ENCODE assay signal across 22 mouse cellular contexts in genomic region chr16:90821046-90821697, GRCm38 (mm10). TPM values are rescaled to one million over a fixed set of nuclear protein-coding genes. Genes with fewer than 3 reads are reported as not detected.
DNase-seq lines count a peak whose midpoint lies in the region; ATAC-seq and TF ChIP-seq lines count a peak whose summit lies in the region.
"Had no signal": no experiment of that assay in that cellular context is flagged by ENCODE, and none has a peak within 500 bp of the region (broad histone marks: within the 10 kb centered on the region; RNA-seq: fewer than 3 reads in every experiment).

No protein-coding gene starts in this region.

- intact Hi-C loops in heart, postnatal 25 days (cut with DNase I) = no loop called here

- no peaks in the 10 kb centered on the region for H3K4me1 ChIP-seq in heart, postnatal 0 days (ENCODE audit: control insufficient read depth, insufficient read depth)
- H3K4me1 ChIP-seq in lung, embryonic 15.5 days = no peaks in the 10 kb centered on the region
- H3K4me1 ChIP-seq in small intestine, adult 2 months (ENCODE audit: control insufficient read depth, insufficient read depth, insufficient read length, low read length) = peaks cover 2% of the 10 kb centered on the region; the same call in 1 of the 2 replicates
- no peaks in the 10 kb centered on the region for H3K4me1 ChIP-seq in forebrain, postnatal 0 days (ENCODE audit: insufficient read depth)
- H3K4me1 ChIP-seq: heart, embryonic 13.5 days; limb, embryonic 10.5 days; neural tube, embryonic 13.5 days had no signal

- no peaks in the 10 kb centered on the region for H3K9me3 ChIP-seq in heart, postnatal 0 days (replicated peaks; ENCODE audit: control insufficient read depth, low read length)
- no peaks in the 10 kb centered on the region for H3K9me3 ChIP-seq in lung, embryonic 15.5 days
- H3K9me3 ChIP-seq in forebrain, postnatal 0 days (ENCODE audit: low read length) = no peaks in the 10 kb centered on the region
- H3K9me3 ChIP-seq: heart, embryonic 13.5 days; limb, embryonic 10.5 days; neural tube, embryonic 13.5 days had no signal

- no peak for TF ChIP-seq EP300 in heart, postnatal 0 days (IDR thresholded peaks at IDR 0.05; ENCODE audit: low read depth)

- TF ChIP-seq POLR2A in small intestine, adult 2 months (IDR thresholded peaks at IDR 0.05; ENCODE audit: low read depth, low read length) = no peak

- no peaks in the 10 kb centered on the region for H3K36me3 ChIP-seq in heart, postnatal 0 days (replicated peaks; ENCODE audit: control insufficient read depth, insufficient read depth, low read length)
- H3K36me3 ChIP-seq in lung, embryonic 15.5 days = no peaks in the 10 kb centered on the region
- no peaks in the 10 kb centered on the region for H3K36me3 ChIP-seq in small intestine, adult 2 months (ENCODE audit: control insufficient read depth, insufficient read depth, low read length)
- H3K36me3 ChIP-seq in forebrain, postnatal 0 days (ENCODE audit: insufficient read depth) = no peaks in the 10 kb centered on the region
- H3K36me3 ChIP-seq: heart, embryonic 13.5 days; limb, embryonic 10.5 days; neural tube, embryonic 13.5 days had no signal

- ATAC-seq in heart, postnatal 0 days (ENCODE audit: insufficient read depth, low read depth) = no peak
- no peak for ATAC-seq in lung, embryonic 15.5 days (ENCODE audit: borderline replicate concordance, extremely low read depth, low FRiP score, low TSS enrichment)
- ATAC-seq in forebrain, postnatal 0 days = no peak
- ATAC-seq: forebrain, embryonic 16.5 days had no signal

- no peak for TF ChIP-seq CTCF in heart, postnatal 0 days (IDR thresholded peaks at IDR 0.05; ENCODE audit: low read depth)
- no peak for TF ChIP-seq CTCF in small intestine, adult 2 months (IDR thresholded peaks at IDR 0.05; ENCODE audit: extremely low read depth, insufficient read length, insufficient replicate concordance, low read depth, low read length)
- no peak for TF ChIP-seq CTCF in forebrain, postnatal 0 days (IDR thresholded peaks at IDR 0.05; ENCODE audit: low read depth)

- no peak overlapping the region for H3K9ac ChIP-seq in heart, postnatal 0 days (replicated peaks; ENCODE audit: low read depth, low read length)
- H3K9ac ChIP-seq in lung, embryonic 15.5 days = no peak overlapping the region
- H3K9ac ChIP-seq in forebrain, postnatal 0 days = no peak overlapping the region
- H3K9ac ChIP-seq: heart, embryonic 13.5 days; neural tube, embryonic 13.5 days had no signal

- no peak overlapping the region for H3K4me2 ChIP-seq in heart, postnatal 0 days (ENCODE audit: low read depth, low read length)
- no peak overlapping the region for H3K4me2 ChIP-seq in lung, embryonic 15.5 days
- H3K4me2 ChIP-seq in forebrain, postnatal 0 days (ENCODE audit: low read depth) = no peak overlapping the region
- H3K4me2 ChIP-seq: heart, embryonic 13.5 days; midbrain, embryonic 11.5 days; neural tube, embryonic 13.5 days had no signal

- H3K27me3 ChIP-seq in heart, postnatal 0 days (ENCODE audit: control insufficient read depth, insufficient read depth, low read length) = no peaks in the 10 kb centered on the region
- H3K27me3 ChIP-seq in lung, embryonic 15.5 days = 0 out of 2 replicates have a peak, but pooled peaks cover 4% of the 10 kb centered on the region
- H3K27me3 ChIP-seq in small intestine, adult 2 months (ENCODE audit: control insufficient read depth, insufficient read depth, low read length) = no peaks in the 10 kb centered on the region
- no peaks in the 10 kb centered on the region for H3K27me3 ChIP-seq in forebrain, postnatal 0 days (ENCODE audit: insufficient read depth, low read length)

- WGBS in heart, postnatal 0 days = 76% methylated on average over 14 of the region's 14 CpGs
- 65% methylated on average over 14 of the region's 14 CpGs for WGBS in lung, embryonic 15.5 days
- 25% methylated on average over 14 of the region's 14 CpGs for WGBS in small intestine, adult 2 months
- WGBS in forebrain, postnatal 0 days = 82% methylated on average over 14 of the region's 14 CpGs

- H3K27ac ChIP-seq in heart, postnatal 0 days (ENCODE audit: low read depth) = no peak overlapping the region
- H3K27ac ChIP-seq in lung, embryonic 15.5 days = peak overlapping the region; percentile 23; the same call in 1 of the 2 replicates
- peak overlapping the region; percentile 13; the same call in 1 of the 2 replicates for H3K27ac ChIP-seq in small intestine, adult 2 months (ENCODE audit: insufficient read depth, low read depth, low read length)
- H3K27ac ChIP-seq in forebrain, postnatal 0 days (ENCODE audit: low read depth, low read length) = no peak overlapping the region
- H3K27ac ChIP-seq: gastrocnemius, adult 2 months; heart, embryonic 13.5 days; limb, embryonic 10.5 days; neural tube, embryonic 13.5 days had no signal

- peak; percentile 12 for DNase-seq in heart, postnatal 0 days (ENCODE audit: low spot score)
- DNase-seq in heart, postnatal 25 days (ENCODE audit: low spot score) = no peak
- DNase-seq in adipocyte (ENCODE audit: low spot score) = peak; percentile 47
- DNase-seq in forebrain, postnatal 0 days = no peak
- DNase-seq in layer of hippocampus, adult 8-10 months (ENCODE audit: low spot score in 2 of 2) = no peak
- no peak for DNase-seq in layer of hippocampus, adult 9-10 months (ENCODE audit: low spot score)
- DNase-seq: adrenal gland, adult 8-10 months; cerebellum, postnatal 14 days; gastrocnemius, adult 2 months; heart, adult 11 months; kidney, adult 9 months; right cerebral cortex, postnatal 25 days had no signal

- no peak overlapping the region for H3K4me3 ChIP-seq in heart, postnatal 0 days (ENCODE audit: low read depth, low read length)
- no peak overlapping the region for H3K4me3 ChIP-seq in lung, embryonic 15.5 days
- H3K4me3 ChIP-seq in small intestine, adult 2 months (ENCODE audit: low read depth, low read length) = no peak overlapping the region
- no peak overlapping the region for H3K4me3 ChIP-seq in forebrain, postnatal 0 days (ENCODE audit: low read depth, low read length)
- H3K4me3 ChIP-seq: gastrocnemius, adult 2 months; heart, embryonic 13.5 days; limb, embryonic 10.5 days; neural tube, embryonic 13.5 days had no signal

RNA-seq across cellular contexts. Expression of gene Eva1c, which starts 5.3 kb away (rescaled TPM):
- 3.2 and 11.4 TPM in 2 replicates for total RNA-seq in heart, postnatal 0 days (2014; rRNA removed; ENCODE audit: low replicate concordance)
- polyA plus RNA-seq in heart, postnatal 0 days (2015; fragmentation: Nextera tagmentation; extraction: Ambion mirVana) = 1.1 and 1.7 TPM in 2 replicates
- 1 to 10 TPM in 1 of 2 experiments, under 1 TPM in 1; 0.89 to 1.4 TPM for total RNA-seq in heart, postnatal 25 days (2021)
- 1.9 and 2.8 TPM in 2 replicates for polyA plus RNA-seq in lung, embryonic 15.5 days (2015; fragmentation: Nextera tagmentation; extraction: Ambion mirVana)
- 0.19 and 0.50 TPM in 2 replicates for polyA plus RNA-seq in small intestine, adult 2 months (2012; rRNA removed)
- total RNA-seq in forebrain, postnatal 0 days (2014; rRNA removed) = 4.0 TPM in 2 replicates
- polyA plus RNA-seq in forebrain, postnatal 0 days (2015; fragmentation: Nextera tagmentation; extraction: Ambion mirVana) = 3.4 TPM in 2 replicates
- 1 to 10 TPM; 1.9 to 3.8 (median 2.6) TPM for total RNA-seq in layer of hippocampus, adult 8-10 months (2022)
- total RNA-seq: hematopoietic stem cell, adult 5-6 weeks; MEL; monocyte, adult 5-6 weeks had no signal

RNA-seq across cellular contexts. Expression of gene Urb1, which starts 11.0 kb away (rescaled TPM):
- total RNA-seq in heart, postnatal 0 days (2014; rRNA removed; ENCODE audit: low replicate concordance) = 8.7 and 16.5 TPM in 2 replicates
- polyA plus RNA-seq in heart, postnatal 0 days (2015; fragmentation: Nextera tagmentation; extraction: Ambion mirVana) = 2.7 and 3.0 TPM in 2 replicates
- 1 to 10 TPM; 5.7 to 6.3 TPM for total RNA-seq in heart, postnatal 25 days (2021)
- polyA plus RNA-seq in lung, embryonic 15.5 days (2015; fragmentation: Nextera tagmentation; extraction: Ambion mirVana) = 8.5 and 8.7 TPM in 2 replicates
- 1.8 and 1.9 TPM in 2 replicates for polyA plus RNA-seq in small intestine, adult 2 months (2012; rRNA removed)
- total RNA-seq in forebrain, postnatal 0 days (2014; rRNA removed) = 12.7 and 19.0 TPM in 2 replicates
- 4.6 and 5.4 TPM in 2 replicates for polyA plus RNA-seq in forebrain, postnatal 0 days (2015; fragmentation: Nextera tagmentation; extraction: Ambion mirVana)
- total RNA-seq in layer of hippocampus, adult 8-10 months (2022) = 10 to 100 TPM; 14.4 to 20.9 (median 19.1) TPM

Comparison
In these comparisons a context has a peak if more than half of its experiments do, and no peak if none do; other contexts are left out.
1. DNase-seq: peak in heart, postnatal 0 days (single experiment) and adipocyte (single experiment); none in heart, postnatal 25 days (single experiment), forebrain, postnatal 0 days (single experiment), layer of hippocampus, adult 8-10 months (0 of 2) and layer of hippocampus, adult 9-10 months (single experiment).
2. H3K27ac ChIP-seq: peak in lung, embryonic 15.5 days (single experiment) and small intestine, adult 2 months (single experiment); none in heart, postnatal 0 days (single experiment) and forebrain, postnatal 0 days (single experiment).